Mouse (Mus musculus) granulocyte monocyte progenitor cell, adult 5-6 weeks (primary cell): Measurements from ENCODE around the gene Oaz1. TPM values are rescaled to one million over a fixed set of nuclear protein-coding genes. Genes with fewer than 3 reads are reported as not detected.

Experiments used
- total RNA-seq, 2 experiments: library from RNA; stranded (forward) in 1 of 2; stranded (reverse) in 1 of 2; fragments of 200-712, 200-1000 nt in 1 of 2; fragments of >200 nt in 1 of 2; fragmentation: Nextera tagmentation in 1 of 2; gene quantifications; 2 replicates each; pipeline ENCODE4 v1.2.3; 2014 to 2017

Oaz1 gene
- total RNA-seq, 2 experiments from 2014 or later: 374 to 1,332 TPM

Other genes starting within 250 kb of the Oaz1 start
- 9.3 and 10.1 TPM in 2 replicates for gene Klf16, start 249.3 kb upstream of the Oaz1 start, total RNA-seq (2014; fragmentation: Nextera tagmentation)
- 2.8 and 6.8 TPM in 2 replicates for gene Klf16, start 249.3 kb upstream of the Oaz1 start, total RNA-seq (2017)
- gene Abhd17a, start 236.3 kb upstream of the Oaz1 start, total RNA-seq (2014; fragmentation: Nextera tagmentation): 27.7 and 36.2 TPM in 2 replicates
- gene Abhd17a, start 236.3 kb upstream of the Oaz1 start, total RNA-seq (2017): 24.2 and 33.5 TPM in 2 replicates
- gene Scamp4, start 223.8 kb upstream of the Oaz1 start, total RNA-seq (2014; fragmentation: Nextera tagmentation): 40.5 and 72.3 TPM in 2 replicates
- 10.7 and 11.4 TPM in 2 replicates for gene Scamp4, start 223.8 kb upstream of the Oaz1 start, total RNA-seq (2017)
- gene Adat3, start 223.8 kb upstream of the Oaz1 start, total RNA-seq (2014; fragmentation: Nextera tagmentation): 0.79 TPM in 1 of 2 replicates, not detected in the other
- 0.34 and 0.67 TPM in 2 replicates for gene Adat3, start 223.8 kb upstream of the Oaz1 start, total RNA-seq (2017)
- 3.1 TPM in 1 of 2 replicates, not detected in the other for gene Gm49322, start 220.6 kb upstream of the Oaz1 start, total RNA-seq (2014; fragmentation: Nextera tagmentation)
- gene Gm49322, start 220.6 kb upstream of the Oaz1 start, total RNA-seq (2017): 0.39 TPM in 1 of 2 replicates, not detected in the other
- 47.7 and 65.2 TPM in 2 replicates for gene Csnk1g2, start 203.8 kb upstream of the Oaz1 start, total RNA-seq (2014; fragmentation: Nextera tagmentation)
- gene Csnk1g2, start 203.8 kb upstream of the Oaz1 start, total RNA-seq (2017): 112 and 127 TPM in 2 replicates
- gene Btbd2, start 169.6 kb upstream of the Oaz1 start, total RNA-seq (2014; fragmentation: Nextera tagmentation): 26.1 and 34.6 TPM in 2 replicates
- 13.3 and 34.8 TPM in 2 replicates for gene Btbd2, start 169.6 kb upstream of the Oaz1 start, total RNA-seq (2017)
- gene Mknk2, start 148.5 kb upstream of the Oaz1 start, total RNA-seq (2014; fragmentation: Nextera tagmentation): 49.2 and 63.3 TPM in 2 replicates
- gene Mknk2, start 148.5 kb upstream of the Oaz1 start, total RNA-seq (2017): 37.7 and 58.0 TPM in 2 replicates
- 34.1 and 37.2 TPM in 2 replicates for gene Mob3a, start 124.7 kb upstream of the Oaz1 start, total RNA-seq (2014; fragmentation: Nextera tagmentation)
- gene Mob3a, start 124.7 kb upstream of the Oaz1 start, total RNA-seq (2017): 34.2 and 59.8 TPM in 2 replicates
- gene Izumo4, start 124.5 kb upstream of the Oaz1 start, total RNA-seq (2014; fragmentation: Nextera tagmentation): 9.0 and 17.3 TPM in 2 replicates
- 7.1 and 7.8 TPM in 2 replicates for gene Izumo4, start 124.5 kb upstream of the Oaz1 start, total RNA-seq (2017)
- 43.2 and 47.8 TPM in 2 replicates for gene Ap3d1, start 84.4 kb upstream of the Oaz1 start, total RNA-seq (2014; fragmentation: Nextera tagmentation)
- gene Ap3d1, start 84.4 kb upstream of the Oaz1 start, total RNA-seq (2017): 34.5 and 42.2 TPM in 2 replicates
- gene Dot1l, start 71.5 kb upstream of the Oaz1 start, total RNA-seq (2014; fragmentation: Nextera tagmentation): 41.6 and 52.6 TPM in 2 replicates
- gene Dot1l, start 71.5 kb upstream of the Oaz1 start, total RNA-seq (2017): 9.7 and 13.4 TPM in 2 replicates
- 88.0 and 106 TPM in 2 replicates for gene Sf3a2, start 28.5 kb upstream of the Oaz1 start, total RNA-seq (2014; fragmentation: Nextera tagmentation)
- gene Sf3a2, start 28.5 kb upstream of the Oaz1 start, total RNA-seq (2017): 13.8 and 18.3 TPM in 2 replicates
- 99.1 and 108 TPM in 2 replicates for gene Plekhj1, start 28.0 kb upstream of the Oaz1 start, total RNA-seq (2014; fragmentation: Nextera tagmentation)
- 33.0 and 33.7 TPM in 2 replicates for gene Plekhj1, start 28.0 kb upstream of the Oaz1 start, total RNA-seq (2017)
- not detected in 2 replicates for gene Amh, start 21.4 kb upstream of the Oaz1 start, total RNA-seq (2014; fragmentation: Nextera tagmentation)
- 0.15 TPM in 1 of 2 replicates, not detected in the other for gene Amh, start 21.4 kb upstream of the Oaz1 start, total RNA-seq (2017)
- not detected in 2 replicates for gene Jsrp1, start 13.2 kb upstream of the Oaz1 start, total RNA-seq (2014; fragmentation: Nextera tagmentation)
- gene Jsrp1, start 13.2 kb upstream of the Oaz1 start, total RNA-seq (2017): not detected in 2 replicates
- 0.21 TPM in 1 of 2 replicates, not detected in the other for gene Lingo3, start 17.4 kb downstream of the Oaz1 start, total RNA-seq (2014; fragmentation: Nextera tagmentation)
- 0.15 TPM in 1 of 2 replicates, not detected in the other for gene Lingo3, start 17.4 kb downstream of the Oaz1 start, total RNA-seq (2017)
- 207 and 210 TPM in 2 replicates for gene Lsm7, start 28.6 kb downstream of the Oaz1 start, total RNA-seq (2014; fragmentation: Nextera tagmentation)
- gene Lsm7, start 28.6 kb downstream of the Oaz1 start, total RNA-seq (2017): 378 and 439 TPM in 2 replicates
- gene Sppl2b, start 28.6 kb downstream of the Oaz1 start, total RNA-seq (2014; fragmentation: Nextera tagmentation): 15.2 and 20.9 TPM in 2 replicates
- gene Sppl2b, start 28.6 kb downstream of the Oaz1 start, total RNA-seq (2017): 12.2 and 14.1 TPM in 2 replicates
- gene Tmprss9, start 45.2 kb downstream of the Oaz1 start, total RNA-seq (2014; fragmentation: Nextera tagmentation): not detected in 2 replicates
- gene Tmprss9, start 45.2 kb downstream of the Oaz1 start, total RNA-seq (2017): not detected in 2 replicates
- 145 and 158 TPM in 2 replicates for gene Timm13, start 74.3 kb downstream of the Oaz1 start, total RNA-seq (2014; fragmentation: Nextera tagmentation)
- 38.2 and 50.4 TPM in 2 replicates for gene Timm13, start 74.3 kb downstream of the Oaz1 start, total RNA-seq (2017)
- 24.9 and 35.1 TPM in 2 replicates for gene Lmnb2, start 91.6 kb downstream of the Oaz1 start, total RNA-seq (2014; fragmentation: Nextera tagmentation)
- gene Lmnb2, start 91.6 kb downstream of the Oaz1 start, total RNA-seq (2017): 56.2 and 62.8 TPM in 2 replicates
- gene Gadd45b, start 103.4 kb downstream of the Oaz1 start, total RNA-seq (2014; fragmentation: Nextera tagmentation): 20.1 and 21.5 TPM in 2 replicates
- 25.6 and 27.6 TPM in 2 replicates for gene Gadd45b, start 103.4 kb downstream of the Oaz1 start, total RNA-seq (2017)
- gene Gng7, start 188.3 kb downstream of the Oaz1 start, total RNA-seq (2014; fragmentation: Nextera tagmentation): 0.30 and 1.5 TPM in 2 replicates
- 0.09 and 0.46 TPM in 2 replicates for gene Gng7, start 188.3 kb downstream of the Oaz1 start, total RNA-seq (2017)
- gene Diras1, start 199.0 kb downstream of the Oaz1 start, total RNA-seq (2014; fragmentation: Nextera tagmentation): not detected in 2 replicates
- not detected in 2 replicates for gene Diras1, start 199.0 kb downstream of the Oaz1 start, total RNA-seq (2017)
- gene Slc39a3, start 210.8 kb downstream of the Oaz1 start, total RNA-seq (2014; fragmentation: Nextera tagmentation): 3.1 and 5.9 TPM in 2 replicates
- gene Slc39a3, start 210.8 kb downstream of the Oaz1 start, total RNA-seq (2017): 4.3 and 5.3 TPM in 2 replicates
- gene Sgta, start 233.5 kb downstream of the Oaz1 start, total RNA-seq (2014; fragmentation: Nextera tagmentation): 33.8 and 47.9 TPM in 2 replicates
- 37.5 and 41.7 TPM in 2 replicates for gene Sgta, start 233.5 kb downstream of the Oaz1 start, total RNA-seq (2017)
- 23.3 and 24.4 TPM in 2 replicates for gene Thop1, start 243.4 kb downstream of the Oaz1 start, total RNA-seq (2014; fragmentation: Nextera tagmentation)
- gene Thop1, start 243.4 kb downstream of the Oaz1 start, total RNA-seq (2017): 24.7 and 26.3 TPM in 2 replicates